Mouse (Mus musculus): Measurements from ENCODE around the gene Zfp324. TPM values are rescaled to one million over a fixed set of nuclear protein-coding genes. Genes with fewer than 3 reads are reported as not detected.

The Zfp324 gene
- polyA plus RNA-seq, 1 experiment from 2014 or later: 13.6 TPM

DNA sequence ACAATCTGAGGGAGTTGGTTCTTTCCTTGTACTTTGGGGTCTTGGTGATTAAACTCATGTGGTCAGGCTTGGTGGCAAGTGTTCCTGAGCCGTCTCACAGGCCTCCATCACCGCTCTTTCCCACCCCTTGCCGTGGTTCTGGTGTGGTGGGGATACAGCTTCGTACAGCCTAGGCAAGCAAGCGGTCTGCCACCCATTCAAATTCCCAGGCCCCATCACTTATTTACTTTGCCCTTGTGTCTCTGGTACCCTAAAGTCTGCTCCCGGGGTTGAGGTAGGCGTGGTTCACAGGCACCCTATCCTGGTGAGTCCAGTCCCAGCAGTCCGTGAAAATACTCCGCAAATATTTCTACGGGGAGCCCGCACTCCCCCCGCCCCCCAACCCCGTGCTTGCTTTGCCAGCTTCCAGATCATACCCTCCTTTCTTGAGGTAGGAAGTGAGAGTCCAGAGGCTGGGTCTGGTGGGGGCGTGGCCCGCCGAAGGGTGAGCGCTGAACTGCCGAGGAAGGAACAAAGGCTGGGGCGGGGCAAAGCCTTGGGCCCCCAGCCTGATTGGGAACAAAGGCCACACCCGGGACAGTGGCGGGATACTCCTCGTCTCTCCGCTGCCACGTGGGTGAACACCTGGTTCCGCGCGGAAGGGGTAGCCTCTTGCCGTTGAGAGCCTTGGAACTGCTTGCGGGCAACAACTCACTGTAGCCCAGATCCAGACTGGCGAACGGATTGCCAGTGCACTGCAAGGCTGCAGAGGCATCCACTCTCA is 57.3 kb downstream of the Zfp324 start:
- Histone ChIP-seq H3K9ac (peak overlapping the region; percentile 94), H3K9me3 (no peaks in the 10 kb centered on the region), H3K4me3 (peak overlapping the region; percentile 87), H3K27ac (replicated peaks) (peak overlapping the region; percentile 99), H3K4me2 (peak overlapping the region; percentile 98), H3K36me3 (peaks cover 19% of the 10 kb centered on the region), H3K4me1 (replicated peaks) (peaks cover 29% of the 10 kb centered on the region), H3K27me3 (no peaks in the 10 kb centered on the region)
- peak; percentile 50 for ATAC-seq (ENCODE audit: low FRiP score, low read depth)
- 2% methylated on average over 30 of the region's 31 CpGs for WGBS

Other genes with a start within 250 kb of the Zfp324 start
- 0.01 TPM in 1 of 2 replicates, not detected in the other for gene Vmn2r56, start 230.8 kb upstream of the Zfp324 start, polyA plus RNA-seq (2015; fragmentation: Nextera tagmentation; extraction: Ambion mirVana)
- gene Zscan18, start 162.2 kb upstream of the Zfp324 start, polyA plus RNA-seq (2015; fragmentation: Nextera tagmentation; extraction: Ambion mirVana): 28.2 and 33.1 TPM in 2 replicates
- gene Zfp329, start 147.0 kb upstream of the Zfp324 start, polyA plus RNA-seq (2015; fragmentation: Nextera tagmentation; extraction: Ambion mirVana): 28.3 and 30.0 TPM in 2 replicates
- gene Zfp110, start 131.1 kb upstream of the Zfp324 start, polyA plus RNA-seq (2015; fragmentation: Nextera tagmentation; extraction: Ambion mirVana): 26.2 and 27.6 TPM in 2 replicates
- 7.5 TPM in 2 replicates for gene Zfp128, start 84.7 kb upstream of the Zfp324 start, polyA plus RNA-seq (2015; fragmentation: Nextera tagmentation; extraction: Ambion mirVana)
- gene Zscan22, start 68.0 kb upstream of the Zfp324 start, polyA plus RNA-seq (2015; fragmentation: Nextera tagmentation; extraction: Ambion mirVana): 9.9 and 12.4 TPM in 2 replicates
- gene Rps5, start 43.5 kb upstream of the Zfp324 start, polyA plus RNA-seq (2015; fragmentation: Nextera tagmentation; extraction: Ambion mirVana): 549 and 585 TPM in 2 replicates
- 1.1 and 1.3 TPM in 2 replicates for gene Rnf225, start 38.4 kb upstream of the Zfp324 start, polyA plus RNA-seq (2015; fragmentation: Nextera tagmentation; extraction: Ambion mirVana)
- 11.7 and 11.8 TPM in 2 replicates for gene Zfp446, start 12.0 kb downstream of the Zfp324 start, polyA plus RNA-seq (2015; fragmentation: Nextera tagmentation; extraction: Ambion mirVana)
- gene Slc27a5, start 32.4 kb downstream of the Zfp324 start, polyA plus RNA-seq (2015; fragmentation: Nextera tagmentation; extraction: Ambion mirVana): 0.39 and 0.45 TPM in 2 replicates
- 217 and 230 TPM in 2 replicates for gene Trim28, start 33.3 kb downstream of the Zfp324 start, polyA plus RNA-seq (2015; fragmentation: Nextera tagmentation; extraction: Ambion mirVana)
- gene Zbtb45, start 44.2 kb downstream of the Zfp324 start, polyA plus RNA-seq (2015; fragmentation: Nextera tagmentation; extraction: Ambion mirVana): 40.7 and 42.5 TPM in 2 replicates
- 170 and 171 TPM in 2 replicates for gene Chmp2a, start 69.0 kb downstream of the Zfp324 start, polyA plus RNA-seq (2015; fragmentation: Nextera tagmentation; extraction: Ambion mirVana)
- gene Ube2m, start 72.4 kb downstream of the Zfp324 start, polyA plus RNA-seq (2015; fragmentation: Nextera tagmentation; extraction: Ambion mirVana): 162 and 163 TPM in 2 replicates
- 9.0 and 9.3 TPM in 2 replicates for gene Mzf1, start 88.9 kb downstream of the Zfp324 start, polyA plus RNA-seq (2015; fragmentation: Nextera tagmentation; extraction: Ambion mirVana)
- 0.13 and 0.14 TPM in 2 replicates for gene Vmn1r85, start 129.3 kb downstream of the Zfp324 start, polyA plus RNA-seq (2015; fragmentation: Nextera tagmentation; extraction: Ambion mirVana)
- 0.03 TPM in 1 of 2 replicates, not detected in the other for gene Vmn1r86, start 154.1 kb downstream of the Zfp324 start, polyA plus RNA-seq (2015; fragmentation: Nextera tagmentation; extraction: Ambion mirVana)
- not detected in 2 replicates for gene Vmn1r87, start 174.3 kb downstream of the Zfp324 start, polyA plus RNA-seq (2015; fragmentation: Nextera tagmentation; extraction: Ambion mirVana)
- gene Vmn1r88, start 193.7 kb downstream of the Zfp324 start, polyA plus RNA-seq (2015; fragmentation: Nextera tagmentation; extraction: Ambion mirVana): not detected in 2 replicates
- not detected in 2 replicates for gene Vmn1r89, start 247.2 kb downstream of the Zfp324 start, polyA plus RNA-seq (2015; fragmentation: Nextera tagmentation; extraction: Ambion mirVana)